Mouse (Mus musculus) layer of hippocampus, postnatal 25 days (tissue): Measurements from ENCODE around the gene Mrpl53. TPM values are rescaled to one million over a fixed set of nuclear protein-coding genes. Genes with fewer than 3 reads are reported as not detected.
A peak's percentile ranks its signal among the peaks of the same experiment; 100 is the strongest.

Experiments
- DNase-seq, 2 experiments: peaks; one replicate each; pipeline ENCODE4 v3.0.0; 2022; ENCODE audit warnings: mixed read lengths in 2 of 2, low spot score in 1 of 2; ENCODE audit errors: extremely low spot score in 1 of 2
- total RNA-seq, 2 experiments: library from RNA; stranded (reverse); gene quantifications; 2 replicates each; pipeline ENCODE4 v1.2.3; 2021

The Mrpl53 gene
- total RNA-seq, 2 experiments from 2014 or later = 67.0 to 67.7 TPM

DNA sequence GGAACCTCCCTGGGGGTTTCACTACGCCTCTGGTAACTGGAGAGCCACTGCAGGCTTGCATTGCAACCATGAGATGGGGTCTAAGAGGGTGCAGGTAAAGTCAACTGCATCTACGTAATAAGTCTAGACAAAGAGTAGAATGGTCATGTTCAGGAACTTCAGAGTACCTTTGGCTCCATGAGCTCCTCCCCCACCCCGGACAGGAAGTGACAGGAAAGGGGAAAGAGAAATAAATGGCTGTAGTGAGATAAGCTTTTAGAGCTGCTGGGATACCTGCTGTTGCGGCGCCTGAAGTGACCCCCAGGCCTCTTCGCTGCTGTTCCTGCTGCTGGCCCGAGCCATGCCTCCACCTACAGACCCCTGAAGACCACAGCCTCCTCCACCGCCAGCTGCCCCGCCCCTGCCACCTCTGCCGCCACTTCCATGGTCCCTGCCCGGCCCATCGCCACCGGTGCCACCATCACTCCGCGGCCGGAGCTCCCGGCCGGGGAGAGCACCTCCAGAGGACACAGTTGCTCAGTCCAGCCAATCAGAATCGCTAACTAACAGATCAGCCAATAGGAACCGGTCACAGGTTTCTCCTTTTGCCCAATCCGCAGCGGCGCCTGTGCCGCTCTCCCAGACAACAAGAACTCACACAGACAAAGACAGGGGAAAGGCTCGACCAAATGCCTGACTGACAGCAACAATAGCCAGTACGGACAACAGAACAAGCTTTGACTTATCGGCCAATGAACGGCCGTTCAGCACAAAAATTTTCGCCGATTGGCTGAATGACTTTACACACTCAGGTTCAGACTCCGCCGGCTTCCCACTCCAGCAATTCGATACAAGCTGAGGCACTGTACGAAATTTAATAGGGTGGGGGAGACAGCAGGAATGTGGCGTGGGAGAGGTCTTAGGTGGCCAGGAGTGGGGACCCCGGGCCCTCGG, 12.4 kb downstream of the Mrpl53 start, which contains the start of gene Wbp1:
Gene Wbp1, minus strand, starts transcription at position 630 of the 933 bp plus-strand sequence.
- DNase-seq = peak; percentile 72 to 80

DNA sequence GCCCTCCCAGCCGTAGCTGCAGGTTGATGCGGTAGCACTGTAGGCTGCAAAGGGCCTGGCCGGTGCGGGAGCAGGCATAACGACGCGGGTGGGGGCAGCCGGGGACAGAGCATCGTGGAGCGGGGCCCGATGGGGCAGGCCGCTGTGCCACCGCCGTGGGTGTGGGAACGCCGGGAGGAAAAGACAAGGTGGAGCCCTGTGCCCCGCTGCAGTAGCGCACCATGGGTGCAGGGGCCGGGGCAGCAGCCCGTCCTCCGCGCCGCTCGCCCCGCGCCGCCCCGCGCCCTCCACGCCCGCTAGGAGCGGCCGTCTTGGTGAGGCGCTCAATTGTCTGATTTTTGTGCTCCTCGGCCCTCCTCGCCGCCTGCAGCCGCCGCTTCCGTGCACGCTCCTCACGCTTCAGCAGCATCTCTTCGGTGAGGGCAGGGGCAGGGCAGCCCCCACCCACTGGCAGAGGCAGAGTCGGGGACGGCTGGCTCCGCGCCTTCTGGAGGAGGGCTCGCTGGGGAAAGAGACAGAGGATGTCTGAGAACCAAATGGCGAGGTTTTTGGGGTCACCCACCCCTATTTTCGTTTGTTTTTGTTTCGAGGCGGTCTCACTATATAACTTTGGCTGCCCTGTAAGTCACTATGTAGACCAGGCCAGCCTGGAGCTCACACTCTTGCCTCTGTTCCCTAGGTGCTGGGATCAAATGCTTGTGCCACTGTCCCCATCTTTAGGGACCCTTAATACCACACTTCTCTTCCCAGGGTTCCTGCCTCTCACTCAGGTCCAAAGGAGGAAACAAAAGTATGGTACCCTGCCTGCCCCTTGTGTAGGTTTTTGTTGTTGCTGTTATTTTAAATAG, 13.2 kb downstream of the Mrpl53 start:
- DNase-seq = peak in 1 of 2 experiments; percentile 4

DNA sequence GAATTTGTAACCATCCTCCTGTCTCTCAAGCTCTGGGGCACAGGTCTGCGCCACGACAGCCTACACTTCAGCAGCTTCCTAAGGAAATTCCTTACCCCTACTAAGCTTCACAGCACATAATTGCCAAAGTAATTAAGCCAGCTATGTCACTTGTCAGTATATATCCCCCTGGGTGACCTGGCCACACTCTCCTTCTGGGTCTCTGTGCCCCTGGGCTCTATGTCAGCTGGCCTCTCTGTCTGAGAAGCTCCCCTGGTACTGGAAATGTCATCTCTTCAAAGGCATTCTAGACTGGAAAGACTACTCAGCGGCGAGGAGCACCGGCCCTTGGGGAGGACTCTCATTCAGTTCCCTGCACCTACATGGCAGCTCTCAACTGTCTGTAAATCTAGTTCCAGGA, 14.1 kb downstream of the Mrpl53 start:
- DNase-seq = no peak

DNA sequence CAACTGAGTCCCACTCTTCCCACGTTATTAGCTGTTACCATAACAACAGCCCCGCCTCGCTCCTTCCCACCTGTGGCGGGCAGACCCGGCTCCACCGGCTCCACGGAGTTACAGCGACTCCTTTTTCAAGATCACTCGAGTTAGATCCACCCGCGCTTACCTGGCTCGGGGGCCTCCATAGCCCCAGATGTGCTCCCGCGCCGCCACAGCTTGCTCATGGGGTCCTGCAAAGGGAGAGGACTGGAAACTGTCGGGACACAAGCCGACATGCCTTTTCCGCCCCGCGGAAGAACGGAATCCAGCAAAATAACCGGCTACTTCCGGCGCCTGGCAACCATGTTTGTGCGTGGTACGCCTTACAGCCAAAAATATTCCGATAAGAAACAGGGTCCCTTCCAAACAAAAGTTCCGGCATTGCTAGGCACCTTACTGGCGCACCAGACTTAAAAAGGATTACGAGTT, 16.0 kb downstream of the Mrpl53 start:
- peak; percentile 77 to 81 for DNase-seq

DNA sequence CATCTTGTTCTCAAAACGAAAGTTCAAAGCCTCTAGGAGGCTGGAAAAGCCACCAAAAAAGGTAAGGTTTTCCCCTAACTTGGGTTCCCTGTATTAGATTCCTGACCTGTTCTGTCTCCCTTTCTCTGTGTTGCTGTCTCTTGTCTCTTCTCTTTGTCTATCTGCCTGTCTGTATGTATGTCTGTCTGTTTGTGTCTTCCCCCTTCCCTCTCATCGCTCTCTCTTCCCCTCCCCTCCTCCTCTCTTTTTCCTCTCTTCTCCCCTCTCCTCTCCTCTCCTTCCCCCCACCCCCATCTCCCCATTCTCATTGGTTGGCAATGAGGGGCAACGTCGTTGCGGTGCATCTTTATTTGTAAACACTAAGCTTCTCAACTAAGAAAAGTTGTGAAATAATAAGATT, 16.5 kb downstream of the Mrpl53 start, which contains the start of gene Ino80b:
Gene Ino80b, minus strand, starts transcription at position 101 of the 400 bp plus-strand sequence.
- no peak for DNase-seq

DNA sequence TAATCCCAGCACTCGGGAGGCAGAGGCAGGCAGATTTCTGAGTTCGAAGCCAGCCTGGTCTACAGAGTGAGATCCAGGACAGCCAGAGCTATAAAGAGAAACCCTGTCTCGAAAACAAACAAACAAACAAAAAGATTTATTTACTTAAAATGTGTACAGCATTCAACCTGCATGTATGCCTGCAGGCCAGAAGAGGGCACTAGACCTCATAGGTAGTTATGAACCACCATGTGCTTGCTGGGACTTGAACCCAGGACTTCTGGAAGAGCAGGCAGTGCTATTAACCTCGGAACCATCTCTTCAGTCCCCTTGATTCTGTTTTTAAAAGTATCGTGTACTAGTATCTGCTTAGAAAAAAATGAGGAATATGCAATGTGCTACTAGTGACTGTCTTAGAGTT, 18.6 kb downstream of the Mrpl53 start:
- DNase-seq = no peak

DNA sequence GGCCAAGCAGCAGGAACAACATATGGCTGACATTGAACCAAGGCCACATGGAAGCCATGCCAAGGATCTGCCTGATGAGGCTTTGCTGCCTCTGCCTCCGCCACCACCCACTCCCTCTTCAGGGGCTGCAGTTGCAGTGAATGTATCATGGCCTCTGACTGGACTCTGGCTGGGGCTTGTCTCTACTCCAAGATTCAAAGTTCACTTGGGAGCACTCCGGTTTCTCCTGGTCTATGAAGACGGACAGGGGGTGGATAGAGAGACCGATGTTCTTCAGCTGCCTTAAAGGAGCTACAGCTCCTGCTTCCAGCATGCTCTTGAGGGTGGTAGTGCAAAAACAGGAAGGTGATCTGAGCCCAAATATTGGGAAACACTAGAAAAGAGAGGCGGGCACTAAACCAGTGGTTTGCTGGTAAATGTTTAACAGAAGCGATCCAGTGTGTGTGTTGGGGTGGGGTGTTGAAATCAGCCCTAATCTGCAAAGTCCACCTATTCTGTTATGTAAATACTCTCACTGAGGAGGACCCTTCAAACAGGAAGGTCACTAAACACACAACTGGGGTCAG, 22.7 kb downstream of the Mrpl53 start:
- no peak for DNase-seq

DNA sequence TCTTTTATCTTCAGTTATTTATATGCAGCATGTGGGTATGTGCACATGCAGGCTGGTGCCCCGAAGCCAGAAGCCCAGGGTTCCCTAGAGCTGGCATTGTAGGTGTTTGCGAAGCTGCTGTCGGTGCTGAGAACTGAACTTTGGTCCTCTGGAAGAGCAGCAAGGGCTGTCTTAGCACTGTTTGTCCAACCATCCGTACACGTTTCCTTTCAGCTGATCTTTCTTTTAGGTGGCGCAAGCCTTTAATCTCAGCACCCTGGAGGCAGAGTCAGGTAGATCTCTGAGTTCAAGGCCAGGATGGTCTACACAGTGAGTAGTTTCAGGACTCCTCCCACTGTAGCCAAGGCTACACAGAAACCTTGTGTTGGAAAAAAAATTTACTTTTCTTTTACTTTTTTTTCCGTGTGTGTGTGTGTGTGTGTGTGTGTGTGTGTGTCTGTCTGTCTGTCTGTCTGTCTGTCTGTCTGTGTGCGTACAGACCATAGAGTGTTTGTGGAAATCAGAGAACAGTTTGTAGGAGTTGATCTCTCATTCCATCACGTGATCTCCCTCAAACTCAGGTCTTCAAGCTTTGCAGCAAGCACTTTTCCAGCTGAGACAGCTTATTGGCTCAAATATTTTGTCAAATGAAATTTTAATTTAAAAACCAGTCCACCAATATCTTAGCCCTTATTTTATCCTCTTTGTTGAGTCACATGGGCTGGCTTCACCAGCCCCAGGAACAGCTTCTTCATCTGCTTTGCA, 23.5 kb downstream of the Mrpl53 start:
- DNase-seq = no peak

DNA sequence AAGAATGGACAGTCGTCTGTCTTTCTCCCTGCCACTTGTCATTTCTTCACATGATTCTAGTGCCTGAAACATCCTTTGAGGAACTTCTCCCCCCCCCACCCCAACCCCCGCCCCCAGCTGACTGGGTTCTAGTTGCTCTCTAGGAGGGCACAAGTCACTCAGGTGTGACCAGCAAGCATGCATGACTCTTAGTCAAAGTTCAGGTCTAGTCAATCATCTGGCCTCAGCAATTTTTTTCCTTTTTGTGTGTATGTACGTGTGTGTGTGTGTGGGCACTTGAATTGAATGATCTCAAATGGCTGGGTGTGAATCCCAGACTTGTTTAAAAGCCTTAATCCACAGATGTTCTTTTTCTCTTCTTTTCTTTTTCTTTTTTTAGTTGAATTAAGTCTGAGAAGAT, 25.4 kb downstream of the Mrpl53 start:
- no peak for DNase-seq

DNA sequence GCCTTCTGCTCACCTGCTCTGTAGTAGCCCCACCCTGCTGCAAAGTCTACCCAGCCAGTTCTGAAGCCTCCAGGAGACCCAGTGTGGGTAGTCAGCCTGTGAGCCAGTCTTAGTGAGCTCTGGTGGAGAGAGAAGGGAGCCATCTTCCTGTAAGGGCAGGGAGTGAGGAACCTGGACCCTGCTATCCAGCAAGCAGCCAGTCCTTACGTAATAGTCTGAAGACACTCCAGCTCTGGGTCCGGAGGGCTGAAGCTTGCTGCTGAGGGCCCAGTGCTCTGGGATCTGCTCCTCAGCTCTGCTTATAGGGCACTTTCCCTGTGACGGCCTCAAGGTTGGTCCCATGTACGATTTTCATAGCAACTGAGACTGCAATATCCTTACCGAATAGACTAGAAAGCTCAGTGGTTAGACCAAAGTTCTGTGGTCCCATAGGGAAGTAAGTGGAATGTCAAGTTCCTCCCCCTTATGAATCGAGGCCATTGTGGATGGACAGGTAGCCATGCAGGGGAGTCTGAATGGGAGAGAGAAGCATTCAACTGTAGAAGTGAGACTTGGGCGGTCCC, 26.2 kb downstream of the Mrpl53 start, which contains the start of gene Rtkn:
Gene Rtkn, plus strand, starts transcription at position 513 of the 563 bp plus-strand sequence.
- DNase-seq = no peak

DNA sequence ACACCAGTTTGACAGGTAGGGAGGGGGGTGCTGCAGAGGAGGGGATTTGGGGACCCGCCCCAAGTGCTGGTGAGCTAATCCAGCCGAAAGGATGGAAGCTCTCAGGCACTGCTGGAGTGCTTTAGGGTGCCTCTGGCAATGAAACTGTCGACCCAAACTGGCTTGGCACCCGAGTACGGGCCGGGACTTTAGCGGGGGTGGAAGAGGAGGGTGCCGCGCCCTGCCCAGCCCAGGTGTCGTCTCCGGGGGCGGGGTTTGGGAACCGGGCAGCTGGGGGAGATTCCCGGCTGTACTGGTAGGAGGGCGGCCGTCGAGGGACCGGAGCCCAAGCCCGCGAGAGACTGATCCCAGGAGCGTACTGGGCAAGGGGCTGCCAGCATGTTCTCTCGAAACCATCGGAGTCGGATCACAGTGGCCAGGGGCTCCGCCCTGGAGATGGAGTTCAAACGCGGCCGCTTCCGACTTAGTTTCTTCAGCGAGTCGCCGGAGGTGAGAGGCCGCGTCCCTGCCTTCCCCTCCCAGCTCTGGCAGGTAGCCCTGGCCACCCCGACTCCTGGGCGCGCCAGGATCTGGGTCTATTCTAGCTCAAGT, 26.8 kb downstream of the Mrpl53 start:
- no peak for DNase-seq

DNA sequence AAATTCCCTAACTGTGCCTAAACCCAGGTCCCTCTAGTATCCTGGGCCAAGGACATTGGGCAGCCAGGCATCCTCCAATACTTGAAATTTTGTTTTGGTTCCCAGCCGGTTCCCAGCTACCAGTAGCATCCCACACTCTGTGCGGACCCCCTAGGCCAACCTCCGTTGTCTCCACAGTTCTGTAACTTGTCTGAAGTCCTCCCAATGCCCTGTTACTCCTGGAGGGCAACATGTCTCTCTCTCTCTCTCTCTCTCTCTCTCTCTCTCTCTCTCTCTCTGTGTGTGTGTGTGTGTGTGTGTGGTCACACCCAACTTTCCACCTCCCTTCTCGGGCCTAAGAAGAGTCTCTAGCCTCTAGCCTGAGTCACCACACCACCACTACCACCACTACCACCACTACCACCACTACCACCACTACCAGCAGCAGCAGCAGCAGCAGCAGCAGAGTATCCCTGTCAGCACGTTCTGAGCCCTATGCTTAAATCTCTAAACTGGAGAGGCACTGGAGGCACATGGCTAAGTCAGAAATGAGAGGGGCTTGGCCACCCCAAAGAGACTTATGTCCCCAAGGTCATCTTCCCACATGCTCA, 27.5 kb downstream of the Mrpl53 start:
- no peak for DNase-seq

DNA sequence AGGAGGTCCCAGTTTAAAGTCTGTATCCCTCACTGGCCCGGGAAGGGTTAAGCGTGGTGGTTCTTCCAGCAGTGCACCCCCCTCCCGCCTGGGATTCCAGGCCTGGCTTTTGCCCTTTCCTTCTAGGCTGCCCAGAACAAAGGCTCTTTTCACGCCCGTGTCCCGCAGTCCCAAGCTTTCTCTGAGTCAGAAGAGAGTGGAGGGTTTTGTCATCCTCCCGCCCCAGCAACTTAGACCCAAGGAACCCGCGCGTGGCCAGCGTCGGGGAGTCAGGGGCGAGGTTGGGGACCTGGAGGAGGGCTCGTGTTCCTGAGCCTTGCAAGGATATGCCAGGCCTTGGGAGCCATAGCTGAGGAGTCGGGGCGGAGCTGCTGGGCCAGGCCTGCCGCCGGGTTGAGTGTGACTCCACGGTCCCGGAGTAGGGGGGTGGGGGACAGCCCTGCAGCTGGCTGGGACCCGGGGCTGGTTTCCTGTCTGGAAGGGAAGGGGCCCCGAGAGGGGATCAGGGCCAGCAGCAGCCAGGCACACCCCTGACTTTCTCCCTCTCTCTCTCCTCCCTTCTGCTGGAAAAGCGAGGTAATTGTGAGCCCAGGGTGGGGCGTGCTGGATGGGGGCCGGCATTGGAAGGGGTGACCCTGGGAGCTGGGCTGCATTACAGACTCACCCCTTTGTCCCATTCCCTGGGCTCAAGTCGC, 28.2 kb downstream of the Mrpl53 start:
- DNase-seq = no peak

DNA sequence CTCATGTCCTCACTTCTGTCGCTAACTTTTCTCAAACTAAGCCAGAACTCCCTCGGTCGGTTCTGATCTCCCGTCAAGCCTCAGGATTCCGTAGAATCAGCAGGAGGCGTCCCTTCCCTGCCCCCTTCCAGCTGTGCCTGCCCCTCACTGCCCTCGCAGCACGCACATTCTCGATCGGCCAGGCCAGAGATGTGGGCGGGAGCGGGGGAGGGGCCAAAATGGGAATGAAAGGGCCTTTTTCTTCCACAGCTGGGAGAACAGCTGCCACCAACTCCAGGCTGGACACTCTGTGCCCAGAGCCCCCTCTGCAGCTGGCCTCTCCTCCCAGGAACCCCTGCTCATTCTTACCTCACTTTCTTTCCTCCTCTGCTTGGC, 28.7 kb downstream of the Mrpl53 start:
- peak in 1 of 2 experiments; percentile 56 for DNase-seq

DNA sequence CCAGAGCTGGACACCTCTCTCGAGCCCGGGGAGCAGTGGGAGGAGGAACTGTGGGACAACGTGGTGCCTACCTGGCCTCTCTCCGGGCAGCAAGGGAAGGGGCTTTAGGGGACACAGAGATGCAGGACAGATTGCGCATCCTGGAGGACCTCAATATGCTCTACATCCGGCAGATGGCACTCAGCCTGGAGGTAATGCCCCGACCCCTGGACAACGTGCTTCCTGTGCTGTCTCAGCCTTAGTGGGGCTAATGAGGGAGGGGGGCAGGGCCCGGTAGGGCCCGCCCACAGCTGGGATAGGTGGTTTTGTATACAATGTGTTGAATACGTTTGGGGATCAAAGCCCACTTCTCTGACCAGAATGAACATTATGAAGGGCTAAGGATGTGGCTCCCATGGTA, 29.2 kb downstream of the Mrpl53 start:
- DNase-seq = no peak

DNA sequence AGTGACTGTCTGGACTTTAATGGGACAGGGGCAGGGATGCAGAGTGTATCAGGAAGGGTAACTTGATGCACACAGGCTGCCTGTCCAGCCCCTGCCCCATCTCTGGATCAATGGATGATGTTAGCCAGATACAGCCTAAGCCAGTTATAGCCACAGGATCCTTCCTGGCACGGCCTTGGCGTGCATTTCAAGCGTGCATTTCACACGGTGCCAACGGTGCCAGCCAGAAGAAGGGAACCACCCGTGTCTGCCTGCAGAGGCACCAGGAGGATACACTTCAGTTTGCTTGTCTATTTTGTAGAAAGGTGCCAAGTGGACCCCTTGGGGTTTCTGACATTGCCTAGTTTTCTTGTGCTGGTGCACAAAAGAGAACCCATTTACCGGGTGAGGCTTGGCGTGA, 31.2 kb downstream of the Mrpl53 start:
- DNase-seq = no peak

DNA sequence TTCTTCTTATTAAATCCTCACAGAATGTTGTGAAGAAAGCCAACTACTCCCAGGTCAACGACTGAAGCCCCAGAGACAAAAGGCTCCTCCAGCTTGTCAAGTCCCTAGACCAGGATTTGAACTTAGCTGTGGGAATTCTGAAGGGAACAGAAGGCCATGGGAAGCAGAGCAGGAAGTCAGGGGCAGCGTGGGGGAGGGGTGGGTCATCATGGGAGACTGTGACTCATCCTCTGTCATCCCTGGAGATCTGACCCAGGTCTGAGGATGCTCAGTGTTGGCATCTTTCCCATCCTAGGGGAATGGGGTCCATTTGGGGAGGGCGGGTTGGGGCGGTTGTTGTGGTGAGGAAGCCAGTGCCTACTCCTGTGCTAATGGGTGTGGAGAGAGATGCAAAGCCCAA, 32.8 kb downstream of the Mrpl53 start:
- no peak for DNase-seq

DNA sequence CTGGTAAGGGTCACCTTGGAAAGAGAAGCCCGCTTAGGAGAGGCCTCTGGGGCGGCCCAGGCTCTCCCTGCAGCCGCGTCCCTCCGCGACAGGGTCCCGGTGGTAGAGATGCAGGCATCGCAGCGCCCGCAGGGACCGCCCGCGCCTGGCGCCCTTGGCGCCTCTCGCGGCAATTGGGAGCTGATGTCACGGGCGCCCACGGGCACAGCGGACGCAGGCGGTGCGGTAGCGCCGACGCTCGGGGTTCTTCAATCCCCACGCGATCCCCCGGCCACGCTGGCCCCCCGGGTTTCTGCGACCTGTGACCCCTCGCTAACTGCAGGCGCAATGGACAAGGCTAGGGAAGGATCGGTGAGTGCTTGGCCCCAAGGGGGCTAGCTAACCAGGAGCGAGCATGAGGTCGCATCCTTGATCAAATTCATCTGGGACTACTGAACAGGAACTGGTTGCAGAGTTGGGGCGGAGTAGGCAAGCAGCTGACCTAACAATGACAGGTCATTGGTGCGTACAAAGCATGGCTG, 33.4 kb downstream of the Mrpl53 start:
- DNase-seq = peak; percentile 57 to 67
